Mouse (Mus musculus): Measurements from ENCODE around the gene Map3k14.

DNA sequence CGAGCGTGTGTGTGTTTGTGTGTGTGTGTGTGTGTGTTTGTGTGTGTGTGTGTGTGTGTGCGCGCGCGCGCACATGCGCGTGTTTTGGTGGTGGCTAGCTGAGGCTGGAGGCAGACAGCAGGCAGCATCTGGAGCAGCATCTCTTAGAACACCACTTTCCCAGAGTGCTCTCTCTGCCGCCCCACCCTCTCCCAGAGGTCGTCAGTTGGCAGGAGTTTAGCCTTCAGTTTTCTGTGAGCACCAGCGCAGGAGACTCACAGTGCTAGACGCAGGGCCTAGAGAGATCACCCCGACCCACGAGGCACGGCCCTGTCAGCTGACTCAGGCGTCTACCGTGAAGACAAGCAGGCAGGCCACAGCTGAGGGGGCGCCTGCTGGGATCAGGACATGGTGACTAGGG, 36.6 kb downstream of the Map3k14 start:
- TF ChIP-seq TAL1 (IDR thresholded peaks at IDR 0.05; ENCODE audit: low read length) (no peak), GATA1 (IDR thresholded peaks at IDR 0.05; ENCODE audit: low read length) (no peak)
